ENCODE assay signal across 35 mouse cellular contexts in genomic region chr16:58676156-58676555, GRCm38 (mm10). TPM values are rescaled to one million over a fixed set of nuclear protein-coding genes. Genes with fewer than 3 reads are reported as not detected.
DNase-seq lines count a peak whose midpoint lies in the region; ATAC-seq and TF ChIP-seq lines count a peak whose summit lies in the region.
"Had no signal": no experiment of that assay in that cellular context is flagged by ENCODE, and none has a peak within 500 bp of the region (broad histone marks: within the 10 kb centered on the region; RNA-seq: fewer than 3 reads in every experiment).

No protein-coding gene starts in this region.

- H3K4me3 ChIP-seq in heart, embryonic 11.5 days (ENCODE audit: low read depth, low read length) = no peak overlapping the region
- no peak overlapping the region for H3K4me3 ChIP-seq in heart, adult 2 months
- no peak overlapping the region for H3K4me3 ChIP-seq in midbrain, embryonic 11.5 days (ENCODE audit: low read depth, low read length)
- no peak overlapping the region for H3K4me3 ChIP-seq in midbrain, embryonic 14.5 days (replicated peaks; ENCODE audit: low read depth, low read length)
- H3K4me3 ChIP-seq in liver, embryonic 15.5 days (replicated peaks) = peak overlapping the region; percentile 46
- H3K4me3 ChIP-seq: forebrain, embryonic 10.5 days; hindbrain, embryonic 12.5 days; midbrain, embryonic 12.5 days; neural tube, embryonic 13.5 days had no signal

- DNase-seq in heart, adult 2 months = no peak
- DNase-seq in midbrain, embryonic 11.5 days (ENCODE audit: low spot score, missing footprints) = peak; percentile 57
- DNase-seq in midbrain, embryonic 14.5 days = no peak
- DNase-seq in adrenal gland, adult 2 months = no peak
- DNase-seq: adrenal gland, postnatal 36 days; cerebellum, adult 2 months; cerebellum, postnatal 36 days; forebrain, postnatal 0 days; gastrocnemius, postnatal 10 days; heart, postnatal 36 days; kidney, adult 8-10 months; kidney, postnatal 4 days; lung, postnatal 36 days; thymus, postnatal 4 days had no signal

- TF ChIP-seq CTCF in heart, adult 2 months (IDR thresholded peaks at IDR 0.05) = no peak

- no peaks in the 10 kb centered on the region for H3K27me3 ChIP-seq in heart, embryonic 11.5 days (ENCODE audit: control insufficient read depth, insufficient read depth, low read length)
- no peaks in the 10 kb centered on the region for H3K27me3 ChIP-seq in heart, adult 2 months (ENCODE audit: control insufficient read depth, insufficient read depth, low read length)
- no peaks in the 10 kb centered on the region for H3K27me3 ChIP-seq in midbrain, embryonic 11.5 days (ENCODE audit: control insufficient read depth, insufficient read depth, low read length)
- no peaks in the 10 kb centered on the region for H3K27me3 ChIP-seq in midbrain, embryonic 14.5 days (ENCODE audit: control insufficient read depth, insufficient read depth, low read length)
- no peaks in the 10 kb centered on the region for H3K27me3 ChIP-seq in liver, embryonic 15.5 days
- H3K27me3 ChIP-seq: hindbrain, embryonic 12.5 days; midbrain, embryonic 12.5 days; neural tube, embryonic 13.5 days had no signal

- no peak for ATAC-seq in heart, embryonic 11.5 days (replicated peaks; ENCODE audit: insufficient number of reproducible peaks, low FRiP score, low TSS enrichment)
- ATAC-seq in midbrain, embryonic 11.5 days (ENCODE audit: low FRiP score) = no peak
- no peak for ATAC-seq in midbrain, embryonic 14.5 days (ENCODE audit: low FRiP score, low TSS enrichment)
- peak; percentile 16; the same call in 1 of the 2 replicates for ATAC-seq in liver, embryonic 15.5 days (ENCODE audit: insufficient read depth)
- no peak for ATAC-seq in frontal cortex, adult (ENCODE audit: low TSS enrichment)
- ATAC-seq: CD4-positive, CD25-positive, alpha-beta regulatory T cell, adult 4 months; forebrain, postnatal 0 days; hindbrain, postnatal 0 days; intestine, embryonic 16.5 days had no signal

- no peak overlapping the region for H3K9ac ChIP-seq in heart, embryonic 11.5 days (ENCODE audit: low read depth, low read length)
- H3K9ac ChIP-seq in heart, adult 2 months (ENCODE audit: low read depth, low read length) = no peak overlapping the region
- H3K9ac ChIP-seq in midbrain, embryonic 11.5 days (ENCODE audit: low read length) = no peak overlapping the region
- H3K9ac ChIP-seq in midbrain, embryonic 14.5 days (replicated peaks; ENCODE audit: low read length) = no peak overlapping the region
- H3K9ac ChIP-seq in liver, embryonic 15.5 days = peak overlapping the region; percentile 51; the same call in 1 of the 2 replicates
- H3K9ac ChIP-seq: forebrain, postnatal 0 days; hindbrain, embryonic 12.5 days; midbrain, embryonic 12.5 days; neural tube, embryonic 13.5 days had no signal

- H3K9me3 ChIP-seq in heart, embryonic 11.5 days (replicated peaks; ENCODE audit: control insufficient read depth, low read length) = no peaks in the 10 kb centered on the region
- H3K9me3 ChIP-seq in midbrain, embryonic 11.5 days (ENCODE audit: control insufficient read depth, low read length) = no peaks in the 10 kb centered on the region
- H3K9me3 ChIP-seq in midbrain, embryonic 14.5 days (ENCODE audit: control insufficient read depth, low read length) = no peaks in the 10 kb centered on the region
- H3K9me3 ChIP-seq in liver, embryonic 15.5 days (replicated peaks) = no peaks in the 10 kb centered on the region
- H3K9me3 ChIP-seq: forebrain, embryonic 10.5 days; hindbrain, embryonic 12.5 days; midbrain, embryonic 12.5 days; neural tube, embryonic 13.5 days had no signal

- H3K36me3 ChIP-seq in heart, embryonic 11.5 days (ENCODE audit: control insufficient read depth, insufficient read depth, low read length) = peaks cover 15% of the 10 kb centered on the region
- H3K36me3 ChIP-seq in heart, adult 2 months (ENCODE audit: control insufficient read depth, insufficient read depth, low read length) = peaks cover 4% of the 10 kb centered on the region
- peaks cover 8% of the 10 kb centered on the region for H3K36me3 ChIP-seq in midbrain, embryonic 11.5 days (ENCODE audit: control insufficient read depth, insufficient read depth, low read length)
- peaks cover 47% of the 10 kb centered on the region for H3K36me3 ChIP-seq in midbrain, embryonic 14.5 days (ENCODE audit: control insufficient read depth, insufficient read depth, low read length)
- peaks cover 84% of the 10 kb centered on the region for H3K36me3 ChIP-seq in liver, embryonic 15.5 days (replicated peaks)

- H3K4me1 ChIP-seq in heart, embryonic 11.5 days (ENCODE audit: control insufficient read depth, insufficient read depth, low read length) = no peaks in the 10 kb centered on the region
- H3K4me1 ChIP-seq in heart, adult 2 months (ENCODE audit: control insufficient read depth, insufficient read depth, low read length) = no peaks in the 10 kb centered on the region
- no peaks in the 10 kb centered on the region for H3K4me1 ChIP-seq in midbrain, embryonic 11.5 days (ENCODE audit: control insufficient read depth, insufficient read depth, low read length)
- H3K4me1 ChIP-seq in midbrain, embryonic 14.5 days (ENCODE audit: control insufficient read depth, insufficient read depth, low read length) = peaks cover 5% of the 10 kb centered on the region; the same call in 1 of the 2 replicates
- H3K4me1 ChIP-seq in liver, embryonic 15.5 days (replicated peaks) = peaks cover 60% of the 10 kb centered on the region

- peak overlapping the region; percentile 6; the same call in 1 of the 2 replicates for H3K4me2 ChIP-seq in heart, embryonic 11.5 days
- no peak overlapping the region for H3K4me2 ChIP-seq in midbrain, embryonic 11.5 days
- H3K4me2 ChIP-seq in midbrain, embryonic 14.5 days (ENCODE audit: low read length) = no peak overlapping the region
- H3K4me2 ChIP-seq in liver, embryonic 15.5 days = peak overlapping the region; percentile 67
- H3K4me2 ChIP-seq: hindbrain, embryonic 12.5 days; midbrain, embryonic 12.5 days; neural tube, embryonic 13.5 days had no signal

- H3K27ac ChIP-seq in heart, embryonic 11.5 days (ENCODE audit: low read depth, low read length) = no peak overlapping the region
- H3K27ac ChIP-seq in heart, adult 2 months = no peak overlapping the region
- H3K27ac ChIP-seq in midbrain, embryonic 11.5 days (ENCODE audit: low read depth, low read length) = no peak overlapping the region
- no peak overlapping the region for H3K27ac ChIP-seq in midbrain, embryonic 14.5 days (replicated peaks; ENCODE audit: low read depth, low read length)
- peak overlapping the region; percentile 78 for H3K27ac ChIP-seq in liver, embryonic 15.5 days (replicated peaks)
- H3K27ac ChIP-seq: forebrain, embryonic 10.5 days; hindbrain, embryonic 12.5 days; hindbrain, postnatal 0 days; kidney, postnatal 0 days; midbrain, embryonic 12.5 days; neural tube, embryonic 13.5 days had no signal

- TF ChIP-seq EP300 in heart, adult 2 months (IDR thresholded peaks at IDR 0.05; ENCODE audit: insufficient read depth, low read depth, low read length) = no peak

- intact Hi-C loops in heart, adult 2 months (cut with DNase I) = no loop called here

- WGBS in heart, embryonic 11.5 days (ENCODE audit: insufficient replicate concordance) = 73% methylated on average over 7 of the region's 7 CpGs
- whole genome bisulfite sequencing in heart, adult 2 months = 75% methylated on average over 7 of the region's 7 CpGs
- WGBS in midbrain, embryonic 11.5 days = 86% methylated on average over 7 of the region's 7 CpGs
- WGBS in midbrain, embryonic 14.5 days = 90% methylated on average over 7 of the region's 7 CpGs
- 58% methylated on average over 7 of the region's 7 CpGs for WGBS in liver, embryonic 15.5 days (ENCODE audit: insufficient replicate concordance)

- no peak for TF ChIP-seq POLR2A in heart, adult 2 months (IDR thresholded peaks at IDR 0.05; ENCODE audit: insufficient read depth, low read depth, low read length)

- no peaks in the 10 kb centered on the region for H3K79me2 ChIP-seq in heart, adult 2 months (replicated peaks; ENCODE audit: control insufficient read depth, insufficient read depth, low read length)

RNA-seq across cellular contexts. Expression of gene Cpox, which starts 6.1 kb away (rescaled TPM):
- 45.7 and 67.7 TPM in 2 replicates for polyA plus RNA-seq in heart, embryonic 11.5 days (2014; fragmentation: Nextera tagmentation; extraction: Ambion mirVana)
- 10 to 100 TPM; 39.1 to 41.1 TPM for total RNA-seq in heart, adult 2 months (2021)
- 14.8 and 23.8 TPM in 2 replicates for polyA plus RNA-seq in heart, adult 2 months (2012; rRNA removed)
- polyA plus RNA-seq in midbrain, embryonic 11.5 days (2014; fragmentation: Nextera tagmentation; extraction: Ambion mirVana) = 16.7 and 17.6 TPM in 2 replicates
- 11.7 and 13.3 TPM in 2 replicates for polyA plus RNA-seq in midbrain, embryonic 14.5 days (2014; fragmentation: Nextera tagmentation; extraction: Ambion mirVana)
- 496 and 576 TPM in 2 replicates for polyA plus RNA-seq in liver, embryonic 15.5 days (2015; fragmentation: Nextera tagmentation; extraction: Ambion mirVana)
- total RNA-seq in adrenal gland, adult 2 months (2021) = 10 to 100 TPM; 12.2 to 17.0 TPM
- polyA plus RNA-seq in adrenal gland, adult 2 months (2012; rRNA removed) = 10.1 and 10.5 TPM in 2 replicates

RNA-seq across cellular contexts. Expression of gene E330017A01Rik, which starts 37.6 kb away (rescaled TPM):
- polyA plus RNA-seq in heart, embryonic 11.5 days (2014; fragmentation: Nextera tagmentation; extraction: Ambion mirVana) = not detected in 2 replicates
- total RNA-seq in heart, adult 2 months (2021) = not detected
- polyA plus RNA-seq in heart, adult 2 months (2012; rRNA removed) = not detected in 2 replicates
- polyA plus RNA-seq in midbrain, embryonic 11.5 days (2014; fragmentation: Nextera tagmentation; extraction: Ambion mirVana) = not detected in 2 replicates
- polyA plus RNA-seq in midbrain, embryonic 14.5 days (2014; fragmentation: Nextera tagmentation; extraction: Ambion mirVana) = not detected in 2 replicates
- polyA plus RNA-seq in liver, embryonic 15.5 days (2015; fragmentation: Nextera tagmentation; extraction: Ambion mirVana) = not detected in 2 replicates
- not detected for total RNA-seq in adrenal gland, adult 2 months (2021)
- polyA plus RNA-seq in adrenal gland, adult 2 months (2012; rRNA removed) = not detected in 2 replicates
- total RNA-seq: adrenal gland, adult 18-20 months; adrenal gland, postnatal 36 days; forebrain, postnatal 0 days; gastrocnemius, postnatal 10 days; heart, postnatal 36 days; hindbrain, postnatal 0 days; left cerebral cortex, postnatal 10 days; liver, adult 2 months; megakaryocyte, adult 5-6 weeks had no signal
- polyA plus RNA-seq: CD4-positive, CD25-positive, alpha-beta regulatory T cell, adult 4 months; cerebellum, adult 2 months; embryonic facial prominence, embryonic 11.5 days; forebrain, embryonic 10.5 days; forebrain, postnatal 0 days; gonadal fat pad, adult 2 months; heart, embryonic 16.5 days; hindbrain, embryonic 12.5 days; hindbrain, postnatal 0 days; intestine, embryonic 16.5 days; kidney, postnatal 0 days; limb, embryonic 11.5 days; liver, adult 2 months; lung, embryonic 16.5 days; midbrain, embryonic 12.5 days; thymus, postnatal 0 days had no signal

RNA-seq across cellular contexts. Expression of gene Gpr15, which starts 42.7 kb away (rescaled TPM):
- polyA plus RNA-seq in heart, embryonic 11.5 days (2014; fragmentation: Nextera tagmentation; extraction: Ambion mirVana) = not detected in 2 replicates
- not detected for total RNA-seq in heart, adult 2 months (2021)
- polyA plus RNA-seq in heart, adult 2 months (2012; rRNA removed) = 0.08 TPM in 1 of 2 replicates, not detected in the other
- polyA plus RNA-seq in midbrain, embryonic 11.5 days (2014; fragmentation: Nextera tagmentation; extraction: Ambion mirVana) = 0.10 TPM in 1 of 2 replicates, not detected in the other
- polyA plus RNA-seq in midbrain, embryonic 14.5 days (2014; fragmentation: Nextera tagmentation; extraction: Ambion mirVana) = 0.13 TPM in 1 of 2 replicates, not detected in the other
- polyA plus RNA-seq in liver, embryonic 15.5 days (2015; fragmentation: Nextera tagmentation; extraction: Ambion mirVana) = 0.05 and 0.12 TPM in 2 replicates
- total RNA-seq in adrenal gland, adult 2 months (2021) = not detected
- polyA plus RNA-seq in adrenal gland, adult 2 months (2012; rRNA removed) = not detected in 2 replicates
- total RNA-seq: adrenal gland, adult 18-20 months; adrenal gland, postnatal 36 days; gastrocnemius, postnatal 10 days; heart, postnatal 36 days; left cerebral cortex, postnatal 10 days; liver, adult 2 months had no signal
- polyA plus RNA-seq: cerebellum, adult 2 months; embryonic facial prominence, embryonic 11.5 days; forebrain, embryonic 10.5 days; forebrain, postnatal 0 days; gonadal fat pad, adult 2 months; hindbrain, embryonic 12.5 days; hindbrain, postnatal 0 days; kidney, postnatal 0 days; limb, embryonic 11.5 days; neural tube, embryonic 13.5 days had no signal

RNA-seq across cellular contexts. Expression of gene Cldnd1, which starts 51.6 kb away (rescaled TPM):
- polyA plus RNA-seq in heart, embryonic 11.5 days (2014; fragmentation: Nextera tagmentation; extraction: Ambion mirVana) = 113 and 122 TPM in 2 replicates
- total RNA-seq in heart, adult 2 months (2021) = 10 to 100 TPM; 56.2 to 58.8 TPM
- polyA plus RNA-seq in heart, adult 2 months (2012; rRNA removed) = 47.3 and 66.6 TPM in 2 replicates
- 125 and 137 TPM in 2 replicates for polyA plus RNA-seq in midbrain, embryonic 11.5 days (2014; fragmentation: Nextera tagmentation; extraction: Ambion mirVana)
- polyA plus RNA-seq in midbrain, embryonic 14.5 days (2014; fragmentation: Nextera tagmentation; extraction: Ambion mirVana) = 134 and 151 TPM in 2 replicates
- 24.6 and 25.4 TPM in 2 replicates for polyA plus RNA-seq in liver, embryonic 15.5 days (2015; fragmentation: Nextera tagmentation; extraction: Ambion mirVana)
- 10 to 100 TPM; 58.9 to 61.1 TPM for total RNA-seq in adrenal gland, adult 2 months (2021)
- 44.4 and 59.9 TPM in 2 replicates for polyA plus RNA-seq in adrenal gland, adult 2 months (2012; rRNA removed)

RNA-seq across cellular contexts. Expression of gene Gm813, which starts 59.4 kb away (rescaled TPM):
- polyA plus RNA-seq in heart, embryonic 11.5 days (2014; fragmentation: Nextera tagmentation; extraction: Ambion mirVana) = not detected in 2 replicates
- not detected for total RNA-seq in heart, adult 2 months (2021)
- not detected in 2 replicates for polyA plus RNA-seq in heart, adult 2 months (2012; rRNA removed)
- not detected in 2 replicates for polyA plus RNA-seq in midbrain, embryonic 11.5 days (2014; fragmentation: Nextera tagmentation; extraction: Ambion mirVana)
- not detected in 2 replicates for polyA plus RNA-seq in midbrain, embryonic 14.5 days (2014; fragmentation: Nextera tagmentation; extraction: Ambion mirVana)
- polyA plus RNA-seq in liver, embryonic 15.5 days (2015; fragmentation: Nextera tagmentation; extraction: Ambion mirVana) = not detected in 2 replicates
- not detected for total RNA-seq in adrenal gland, adult 2 months (2021)
- not detected in 2 replicates for polyA plus RNA-seq in adrenal gland, adult 2 months (2012; rRNA removed)
- total RNA-seq: adrenal gland, adult 18-20 months; adrenal gland, postnatal 36 days; forebrain, postnatal 0 days; gastrocnemius, postnatal 10 days; heart, postnatal 36 days; hindbrain, postnatal 0 days; left cerebral cortex, postnatal 10 days; liver, adult 2 months; megakaryocyte, adult 5-6 weeks had no signal
- polyA plus RNA-seq: CD4-positive, CD25-positive, alpha-beta regulatory T cell, adult 4 months; cerebellum, adult 2 months; embryonic facial prominence, embryonic 11.5 days; forebrain, embryonic 10.5 days; forebrain, postnatal 0 days; gonadal fat pad, adult 2 months; heart, embryonic 16.5 days; hindbrain, embryonic 12.5 days; hindbrain, postnatal 0 days; intestine, embryonic 16.5 days; kidney, postnatal 0 days; limb, embryonic 11.5 days; liver, adult 2 months; lung, embryonic 16.5 days; midbrain, embryonic 12.5 days; neural tube, embryonic 13.5 days; thymus, postnatal 0 days had no signal

Comparison
In these comparisons a context has a peak if more than half of its experiments do, and no peak if none do; other contexts are left out.
1. H3K4me2 ChIP-seq: peak in heart, embryonic 11.5 days (single experiment) and liver, embryonic 15.5 days (single experiment); none in midbrain, embryonic 11.5 days (single experiment) and midbrain, embryonic 14.5 days (single experiment).